Mouse (Mus musculus) kidney, embryonic 16.5 days (tissue): ENCODE measurements at regions not wholly inside any gene's neighbourhood (a gene's known extent, or its start where the extent isn't known, plus 50 kb on each side); places are given as distances from the start of the nearest gene placed in this dataset.

Experiments used
- ATAC-seq: fragments of 200-750 bp; cut with Nextera tagmentation; 2 replicates; pipeline ENCODE4 v1.8.0; 2017; ENCODE audit warnings: moderate TSS enrichment; ENCODE audit not compliant: low FRiP score, low TSS enrichment
- H3K27ac ChIP-seq: fragments of 300-500 bp; sonication (generic); 2 replicates; pipeline ENCODE4 v1.5.1; 2014; ENCODE audit warnings: low read length
- H3K27me3 ChIP-seq: fragments of 300-500 bp; sonication (generic); 2 replicates; pipeline ENCODE4 v1.6.1; 2014; ENCODE audit warnings: low read length, control low read depth, mixed read lengths; ENCODE audit not compliant: insufficient read depth
- H3K36me3 ChIP-seq: fragments of 300-500 bp; sonication (generic); 2 replicates; pipeline ENCODE4 v1.6.1; 2014; ENCODE audit warnings: low read length, control low read depth, mixed read lengths; ENCODE audit not compliant: insufficient read depth
- H3K4me1 ChIP-seq: fragments of 300-500 bp; sonication (generic); 2 replicates; pipeline ENCODE4 v1.6.1; 2014; ENCODE audit warnings: low read length, control low read depth, mixed read lengths; ENCODE audit not compliant: insufficient read depth
- H3K4me2 ChIP-seq: fragments of 300-500 bp; sonication (generic); replicated peaks from 2 replicates; pipeline ENCODE4 v1.6.1; 2014; ENCODE audit warnings: low read depth, low read length
- H3K4me3 ChIP-seq: fragments of 300-500 bp; sonication (generic); 2 replicates; pipeline ENCODE4 v1.5.1; 2014; ENCODE audit warnings: mild to moderate bottlenecking, low read length
- H3K9ac ChIP-seq: fragments of 300-500 bp; sonication (generic); replicated peaks from 2 replicates; pipeline ENCODE4 v1.6.1; 2014; ENCODE audit warnings: low read length
- H3K9me3 ChIP-seq: fragments of 300-500 bp; sonication (generic); 2 replicates; pipeline ENCODE4 v1.6.1; 2016; ENCODE audit warnings: low read length, control low read depth
- WGBS: fragments of 180-500 bp; shearing (Covaris S2); extraction: QIAGEN DNeasy Blood & Tissue Kit; methylation state at CpG from one replicate; pipeline ENCODE4 v1.1.7; 2014; 5-methylcytosine and 5-hydroxymethylcytosine counted together

DNA sequence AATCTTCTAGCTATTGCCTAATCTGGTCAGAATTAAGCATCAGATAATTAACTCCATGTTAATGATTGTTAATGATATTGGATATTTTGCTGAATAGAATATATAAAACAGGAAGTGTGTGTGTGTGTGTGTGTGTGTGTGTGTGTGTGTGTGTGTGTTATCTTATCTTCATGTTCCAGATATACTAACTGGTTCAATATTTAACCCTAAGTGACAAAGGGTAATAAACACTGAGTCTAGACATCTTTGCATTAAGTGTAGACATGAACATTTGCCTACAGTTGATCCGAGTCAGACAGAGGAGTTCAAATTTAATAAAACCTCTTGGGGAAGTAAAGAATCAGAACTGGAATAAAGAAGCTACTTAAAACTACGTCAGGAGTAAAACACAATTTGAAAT, 161.6 kb downstream of the Fsip2 start:
- Histone ChIP-seq H3K9me3 (no peaks in the 10 kb centered on the region), H3K4me2 (no peak overlapping the region), H3K27me3 (no peaks in the 10 kb centered on the region), H3K9ac (no peak overlapping the region), H3K27ac (no peak overlapping the region), H3K4me1 (no peaks in the 10 kb centered on the region), H3K36me3 (no peaks in the 10 kb centered on the region), H3K4me3 (no peak overlapping the region)
- ATAC-seq: no peak
- 83% methylated on average over 2 of the region's 2 CpGs for whole genome bisulfite sequencing

DNA sequence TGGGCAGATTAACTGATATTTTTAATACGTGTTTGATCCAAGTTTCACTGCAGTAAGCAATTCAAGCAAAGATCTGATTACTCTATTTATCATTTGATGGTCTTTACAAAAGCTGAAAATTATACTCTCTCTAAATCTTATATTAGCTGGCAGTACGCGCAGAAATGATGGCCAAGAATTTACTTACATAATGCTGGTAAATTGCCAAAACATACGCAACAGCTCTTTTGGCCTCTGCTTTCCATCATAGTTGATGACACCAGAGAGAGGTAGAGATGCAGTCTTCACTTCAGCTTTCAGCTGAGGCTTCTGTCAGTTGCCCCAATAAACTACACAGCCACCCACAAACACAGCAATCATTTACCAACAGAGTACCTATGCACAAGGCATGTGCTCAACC, 182.9 kb downstream of the Fsip2 start:
- no peak overlapping the region for H3K4me3 ChIP-seq
- no peaks in the 10 kb centered on the region for H3K36me3 ChIP-seq
- no peaks in the 10 kb centered on the region for H3K27me3 ChIP-seq
- 75% methylated on average over 4 of the region's 4 CpGs for WGBS
- H3K4me2 ChIP-seq: no peak overlapping the region
- no peaks in the 10 kb centered on the region for H3K9me3 ChIP-seq
- no peak overlapping the region for H3K9ac ChIP-seq
- no peak for ATAC-seq
- no peak overlapping the region for H3K27ac ChIP-seq
- peaks cover 4% of the 10 kb centered on the region for H3K4me1 ChIP-seq

DNA sequence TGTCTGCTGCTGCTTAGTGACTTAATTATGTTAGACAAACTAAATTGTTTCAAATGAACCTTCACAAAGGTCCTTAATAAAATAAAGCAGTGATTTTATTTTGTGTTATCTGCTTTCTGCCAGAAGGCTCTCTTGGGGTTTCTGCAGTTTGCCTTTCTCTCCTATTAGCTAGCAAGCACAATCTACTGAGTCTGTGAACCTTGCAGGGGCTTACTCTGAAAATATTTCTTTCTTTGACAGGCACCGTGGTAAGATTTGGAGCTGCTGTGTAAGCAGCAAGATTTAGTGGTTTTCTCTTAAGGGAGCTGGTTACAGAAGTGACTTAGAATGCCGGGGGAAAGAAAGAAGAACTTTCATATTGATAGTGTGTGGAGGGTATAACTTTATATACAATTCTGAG, 187.3 kb downstream of the Fsip2 start:
- no peak for ATAC-seq
- H3K9me3 ChIP-seq: no peaks in the 10 kb centered on the region
- H3K27ac ChIP-seq: no peak overlapping the region
- no peak overlapping the region for H3K4me2 ChIP-seq
- 42% methylated on average over 2 of the region's 2 CpGs for WGBS
- H3K9ac ChIP-seq: no peak overlapping the region
- peaks cover 7% of the 10 kb centered on the region for H3K4me1 ChIP-seq
- H3K36me3 ChIP-seq: no peaks in the 10 kb centered on the region
- H3K4me3 ChIP-seq: no peak overlapping the region
- no peaks in the 10 kb centered on the region for H3K27me3 ChIP-seq

DNA sequence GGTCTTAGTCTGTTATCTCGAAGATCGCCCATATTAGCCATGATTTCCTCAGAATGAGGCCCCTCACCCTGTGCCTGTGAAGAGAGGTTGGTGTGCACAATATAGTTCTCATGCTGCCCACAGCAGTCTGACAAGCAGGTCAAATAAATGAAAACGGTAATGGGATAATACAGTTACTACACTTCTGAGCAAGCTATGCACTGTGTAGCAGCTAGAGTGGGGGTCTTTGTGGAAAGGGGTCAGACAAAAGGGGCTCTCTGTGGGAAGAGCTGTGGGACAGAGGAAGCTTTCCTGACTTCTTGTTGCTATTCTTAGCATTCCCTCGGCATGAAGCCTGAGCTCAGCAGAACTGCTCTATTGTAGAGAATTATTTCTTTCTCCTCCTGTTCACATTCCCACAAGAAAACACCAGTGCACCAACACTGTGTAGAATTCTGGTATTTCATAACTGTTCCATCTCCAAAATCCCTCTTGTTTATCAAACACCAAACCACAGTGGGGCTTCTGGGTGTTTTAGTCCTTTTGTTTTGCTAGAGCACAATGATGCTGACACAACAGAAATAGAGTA, 187.9 kb downstream of the Fsip2 start:
- Histone ChIP-seq H3K9ac (no peak overlapping the region), H3K4me3 (no peak overlapping the region), H3K4me2 (no peak overlapping the region), H3K27ac (0 out of 2 replicates have a peak overlapping the region, but pooled peaks have one; percentile 46), H3K4me1 (peaks cover 7% of the 10 kb centered on the region), H3K27me3 (no peaks in the 10 kb centered on the region), H3K9me3 (no peaks in the 10 kb centered on the region), H3K36me3 (no peaks in the 10 kb centered on the region)
- 47% methylated on average over 4 of the region's 4 CpGs for WGBS
- ATAC-seq: 0 out of 2 replicates have a peak, but pooled peaks have one; percentile 19

DNA sequence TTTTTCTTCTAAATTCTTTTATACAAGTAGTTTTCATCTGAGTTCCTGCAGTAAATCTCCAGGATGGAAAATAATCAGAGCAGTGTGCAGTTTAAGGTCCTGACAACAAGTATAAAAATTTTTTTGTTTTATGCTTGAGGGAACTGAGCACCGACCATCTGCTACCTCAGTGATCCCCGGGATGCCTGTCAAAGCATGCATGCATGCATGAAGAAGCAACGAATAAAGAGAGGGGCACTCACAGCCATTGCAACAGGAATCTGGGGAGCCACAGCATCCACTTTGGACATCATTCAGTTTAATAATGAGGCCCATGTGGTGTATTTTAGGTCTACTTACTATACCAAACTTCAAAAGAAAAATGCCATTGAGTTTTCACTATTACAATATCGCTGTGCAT, 222.4 kb downstream of the Fsip2 start:
- Histone ChIP-seq H3K27me3 (no peaks in the 10 kb centered on the region), H3K27ac (no peak overlapping the region), H3K36me3 (no peaks in the 10 kb centered on the region), H3K4me3 (no peak overlapping the region), H3K9me3 (no peaks in the 10 kb centered on the region), H3K9ac (no peak overlapping the region), H3K4me1 (no peaks in the 10 kb centered on the region), H3K4me2 (no peak overlapping the region)
- 62% methylated on average over 4 of the region's 4 CpGs for WGBS
- ATAC-seq: no peak
